Mouse (Mus musculus) testis, postnatal 14 days (tissue): ENCODE measurements around the gene Crim1.

ENCODE experiments used
- DNase-seq: peaks from one replicate; pipeline ENCODE4 v3.0.0; 2021; ENCODE audit warnings: low spot score

Crim1 gene

GRCm38 (mm10) chr17:78326381-78326780 is 126.3 kb downstream of the Crim1 start:
- no peak for DNase-seq

- no peak for DNase-seq
Measured at GRCm38 (mm10) chr17:78327187-78327586, 127.1 kb downstream of the Crim1 start.

- no peak for DNase-seq
Measured at GRCm38 (mm10) chr17:78328287-78328686, 128.2 kb downstream of the Crim1 start.

- DNase-seq = no peak
Measured at GRCm38 (mm10) chr17:78331438-78331837, 131.4 kb downstream of the Crim1 start.

- no peak for DNase-seq
Measured at GRCm38 (mm10) chr17:78333275-78333674, 133.2 kb downstream of the Crim1 start.

GRCm38 (mm10) chr17:78335250-78335649 is 135.2 kb downstream of the Crim1 start:
- DNase-seq = no peak

- DNase-seq = no peak
Measured at GRCm38 (mm10) chr17:78343688-78344087, 143.6 kb downstream of the Crim1 start.

GRCm38 (mm10) chr17:78347111-78347801 is 147.2 kb downstream of the Crim1 start:
- no peak for DNase-seq

- DNase-seq = no peak
Measured at GRCm38 (mm10) chr17:78351676-78352499, 151.8 kb downstream of the Crim1 start.

GRCm38 (mm10) chr17:78352500-78352855 is 152.4 kb downstream of the Crim1 start:
- DNase-seq = no peak

- DNase-seq = no peak
Measured at GRCm38 (mm10) chr17:78354411-78354810, 154.4 kb downstream of the Crim1 start.

GRCm38 (mm10) chr17:78354871-78355270 is 154.8 kb downstream of the Crim1 start:
- no peak for DNase-seq

GRCm38 (mm10) chr17:78355611-78356010 is 155.6 kb downstream of the Crim1 start:
- DNase-seq = no peak

- no peak for DNase-seq
Measured at GRCm38 (mm10) chr17:78357753-78358152, 157.7 kb downstream of the Crim1 start.

- no peak for DNase-seq
Measured at GRCm38 (mm10) chr17:78358251-78358726, 158.2 kb downstream of the Crim1 start.

GRCm38 (mm10) chr17:78361939-78362728 is 162.1 kb downstream of the Crim1 start:
- no peak for DNase-seq

- no peak for DNase-seq
Measured at GRCm38 (mm10) chr17:78364555-78365302, 164.7 kb downstream of the Crim1 start.

- DNase-seq = no peak
Measured at GRCm38 (mm10) chr17:78366070-78366469, 166.0 kb downstream of the Crim1 start.

- DNase-seq = no peak
Measured at GRCm38 (mm10) chr17:78368481-78368880, 168.4 kb downstream of the Crim1 start.

- DNase-seq = no peak
Measured at GRCm38 (mm10) chr17:78370445-78370844, 170.4 kb downstream of the Crim1 start.

- no peak for DNase-seq
Measured at GRCm38 (mm10) chr17:78373174-78373573, 173.1 kb downstream of the Crim1 start.

- no peak for DNase-seq
Measured at GRCm38 (mm10) chr17:78373849-78374248, 173.8 kb downstream of the Crim1 start.
